In genomic region chr10:77434457-77435151, GRCm38 (mm10) we compare ENCODE assay signal across 8 mouse cellular contexts. TPM values are rescaled to one million over a fixed set of nuclear protein-coding genes. Genes with fewer than 3 reads are reported as not detected.
DNase-seq lines count a peak whose midpoint lies in the region; ATAC-seq and TF ChIP-seq lines count a peak whose summit lies in the region.

No protein-coding gene starts in this region.

- no peak for ATAC-seq in midbrain, embryonic 11.5 days (ENCODE audit: low FRiP score)
- no peak for ATAC-seq in midbrain, embryonic 13.5 days
- ATAC-seq in heart, embryonic 16.5 days (replicated peaks; ENCODE audit: extremely low read depth, insufficient read depth, low FRiP score) = peak; percentile 77
- ATAC-seq in liver, embryonic 16.5 days (ENCODE audit: low read depth) = peak; percentile 24; the same call in 1 of the 2 replicates

- H3K9me3 ChIP-seq in midbrain, embryonic 11.5 days (ENCODE audit: control insufficient read depth, low read length) = no peaks in the 10 kb centered on the region
- no peaks in the 10 kb centered on the region for H3K9me3 ChIP-seq in midbrain, embryonic 13.5 days
- H3K9me3 ChIP-seq in heart, embryonic 16.5 days (replicated peaks; ENCODE audit: control insufficient read depth, low read length) = no peaks in the 10 kb centered on the region; the same call in 1 of the 2 replicates
- no peaks in the 10 kb centered on the region for H3K9me3 ChIP-seq in liver, embryonic 16.5 days (replicated peaks; ENCODE audit: control insufficient read depth, low read length)

- H3K27me3 ChIP-seq in midbrain, embryonic 11.5 days (ENCODE audit: control insufficient read depth, insufficient read depth, low read length) = no peaks in the 10 kb centered on the region
- no peaks in the 10 kb centered on the region for H3K27me3 ChIP-seq in midbrain, embryonic 13.5 days
- no peaks in the 10 kb centered on the region for H3K27me3 ChIP-seq in heart, embryonic 16.5 days (ENCODE audit: control insufficient read depth, insufficient read depth, low read length)
- H3K27me3 ChIP-seq in liver, embryonic 16.5 days (ENCODE audit: control insufficient read depth, insufficient read depth, low read depth, low read length) = no peaks in the 10 kb centered on the region

- no peak for TF ChIP-seq CTCF in embryonic fibroblast, embryonic 13.5 days (IDR thresholded peaks at IDR 0.05; ENCODE audit: borderline replicate concordance, insufficient read depth, low read length)

- H3K27ac ChIP-seq in midbrain, embryonic 11.5 days (ENCODE audit: low read depth, low read length) = no peak overlapping the region
- H3K27ac ChIP-seq in midbrain, embryonic 13.5 days = no peak overlapping the region
- peak overlapping the region; percentile 59 for H3K27ac ChIP-seq in embryonic fibroblast, embryonic 13.5 days (ENCODE audit: insufficient read depth, low read length)
- H3K27ac ChIP-seq in heart, embryonic 16.5 days (ENCODE audit: low read length) = peak overlapping the region; percentile 61
- no peak overlapping the region for H3K27ac ChIP-seq in liver, embryonic 16.5 days (ENCODE audit: low read length)

- peak; percentile 64 for DNase-seq in midbrain, embryonic 11.5 days (ENCODE audit: low spot score, missing footprints)
- DNase-seq in kidney, postnatal 25 days = peak; percentile 36 to 69
- no peak for DNase-seq in thymus, postnatal 10 days (ENCODE audit: low spot score in 2 of 2)
- DNase-seq in spleen, adult 12 weeks (ENCODE audit: low spot score) = no peak

- no peak overlapping the region for H3K4me3 ChIP-seq in midbrain, embryonic 11.5 days (ENCODE audit: low read depth, low read length)
- no peak overlapping the region for H3K4me3 ChIP-seq in midbrain, embryonic 13.5 days (replicated peaks)
- no peak overlapping the region for H3K4me3 ChIP-seq in embryonic fibroblast, embryonic 13.5 days (ENCODE audit: insufficient read depth, low read length)
- no peak overlapping the region for H3K4me3 ChIP-seq in heart, embryonic 16.5 days (ENCODE audit: low read length)
- H3K4me3 ChIP-seq in liver, embryonic 16.5 days (ENCODE audit: low read depth, low read length) = no peak overlapping the region

- TF ChIP-seq POLR2A in embryonic fibroblast, embryonic 13.5 days (IDR thresholded peaks at IDR 0.05; ENCODE audit: low read depth, low read length) = no peak

- no peaks in the 10 kb centered on the region for H3K36me3 ChIP-seq in midbrain, embryonic 11.5 days (ENCODE audit: control insufficient read depth, insufficient read depth, low read length)
- no peaks in the 10 kb centered on the region for H3K36me3 ChIP-seq in midbrain, embryonic 13.5 days
- H3K36me3 ChIP-seq in heart, embryonic 16.5 days (ENCODE audit: control insufficient read depth, insufficient read depth) = no peaks in the 10 kb centered on the region
- no peaks in the 10 kb centered on the region for H3K36me3 ChIP-seq in liver, embryonic 16.5 days (ENCODE audit: control insufficient read depth, insufficient read depth)

- 71% methylated on average over 18 of the region's 18 CpGs for WGBS in midbrain, embryonic 11.5 days
- 68% methylated on average over 18 of the region's 18 CpGs for WGBS in midbrain, embryonic 13.5 days
- 22% methylated on average over 18 of the region's 18 CpGs for WGBS in heart, embryonic 16.5 days
- 13% methylated on average over 18 of the region's 18 CpGs for WGBS in liver, embryonic 16.5 days (ENCODE audit: insufficient replicate concordance)

- H3K4me1 ChIP-seq in midbrain, embryonic 11.5 days (ENCODE audit: control insufficient read depth, insufficient read depth, low read length) = no peaks in the 10 kb centered on the region
- 0 out of 2 replicates have a peak, but pooled peaks cover 3% of the 10 kb centered on the region for H3K4me1 ChIP-seq in midbrain, embryonic 13.5 days (replicated peaks)
- H3K4me1 ChIP-seq in embryonic fibroblast, embryonic 13.5 days (ENCODE audit: control insufficient read depth, insufficient read depth, low read length) = 0 out of 2 replicates have a peak, but pooled peaks cover 3% of the 10 kb centered on the region
- peaks cover 16% of the 10 kb centered on the region for H3K4me1 ChIP-seq in heart, embryonic 16.5 days (ENCODE audit: control insufficient read depth, insufficient read depth, low read length)
- H3K4me1 ChIP-seq in liver, embryonic 16.5 days (ENCODE audit: control insufficient read depth, low read depth, low read length) = no peaks in the 10 kb centered on the region

- no peak overlapping the region for H3K4me2 ChIP-seq in midbrain, embryonic 11.5 days
- H3K4me2 ChIP-seq in midbrain, embryonic 13.5 days (replicated peaks) = no peak overlapping the region
- peak overlapping the region; percentile 19 for H3K4me2 ChIP-seq in heart, embryonic 16.5 days (ENCODE audit: low read depth, low read length)
- no peak overlapping the region for H3K4me2 ChIP-seq in liver, embryonic 16.5 days (ENCODE audit: low read depth, low read length)

- H3K9ac ChIP-seq in midbrain, embryonic 11.5 days (ENCODE audit: low read length) = no peak overlapping the region
- no peak overlapping the region for H3K9ac ChIP-seq in midbrain, embryonic 13.5 days (replicated peaks)
- no peak overlapping the region for H3K9ac ChIP-seq in heart, embryonic 16.5 days (ENCODE audit: low read length)
- no peak overlapping the region for H3K9ac ChIP-seq in liver, embryonic 16.5 days (ENCODE audit: low read depth, low read length)

RNA-seq across cellular contexts. Expression of gene Adarb1, which starts 16.5 kb away (rescaled TPM):
- 5.8 and 7.4 TPM in 2 replicates for polyA plus RNA-seq in midbrain, embryonic 11.5 days (2014; fragmentation: Nextera tagmentation; extraction: Ambion mirVana)
- 10.0 and 10.9 TPM in 2 replicates for polyA plus RNA-seq in midbrain, embryonic 13.5 days (2015; fragmentation: Nextera tagmentation; extraction: Ambion mirVana)
- 10.3 and 11.5 TPM in 2 replicates for polyA plus RNA-seq in embryonic fibroblast, embryonic 13.5 days (2011; ENCODE audit: insufficient read length, low read depth, missing spikeins)
- polyA plus RNA-seq in heart, embryonic 16.5 days (2015; fragmentation: Nextera tagmentation; extraction: Ambion mirVana) = 11.7 and 15.3 TPM in 2 replicates
- 1.1 and 1.5 TPM in 2 replicates for polyA plus RNA-seq in liver, embryonic 16.5 days (2015; fragmentation: Nextera tagmentation; extraction: Ambion mirVana)

Comparison
In these comparisons a context has a peak if more than half of its experiments do, and no peak if none do; other contexts are left out.
1. ATAC-seq: peak in heart, embryonic 16.5 days (single experiment) and liver, embryonic 16.5 days (single experiment); none in midbrain, embryonic 11.5 days (single experiment) and midbrain, embryonic 13.5 days (single experiment).
2. DNase-seq: peak in midbrain, embryonic 11.5 days (single experiment) and kidney, postnatal 25 days (2 of 2); none in thymus, postnatal 10 days (0 of 2) and spleen, adult 12 weeks (single experiment).
3. H3K27ac ChIP-seq: peak in embryonic fibroblast, embryonic 13.5 days (single experiment) and heart, embryonic 16.5 days (single experiment); none in midbrain, embryonic 11.5 days (single experiment), midbrain, embryonic 13.5 days (single experiment) and liver, embryonic 16.5 days (single experiment).